Mouse (Mus musculus): ENCODE measurements around the gene Nrp1.

- TF ChIP-seq POLR2A (IDR thresholded peaks at IDR 0.05; ENCODE audit: borderline replicate concordance, low read depth, low read length) = no peak
- no peak for TF ChIP-seq CTCF (IDR thresholded peaks at IDR 0.05; ENCODE audit: low read depth, low read length)
These were observed 77.3 kb downstream of the Nrp1 start for GRCm38 (mm10) chr8:128435749-128436148.
